Mouse (Mus musculus): ENCODE results near the gene Phactr1. TPM values are rescaled to one million over a fixed set of nuclear protein-coding genes. Genes with fewer than 3 reads are reported as not detected.
A peak's percentile ranks its signal among the peaks of the same experiment; 100 is the strongest.

Gene Phactr1
- polyA plus RNA-seq, 1 experiment from 2014 or later = 0.72 TPM

GRCm38 (mm10) chr13:42719401-42719800 lies 39.0 kb downstream of the Phactr1 start:
- Histone ChIP-seq H3K4me2 (ENCODE audit: low read depth, low read length) (no peak overlapping the region), H3K9me3 (ENCODE audit: low read length) (no peaks in the 10 kb centered on the region), H3K4me3 (ENCODE audit: low read depth, low read length) (no peak overlapping the region), H3K27ac (ENCODE audit: low read depth) (no peak overlapping the region), H3K27me3 (ENCODE audit: insufficient read depth, low read length) (no peaks in the 10 kb centered on the region), H3K9ac (replicated peaks) (no peak overlapping the region), H3K4me1 (ENCODE audit: insufficient read depth) (no peaks in the 10 kb centered on the region), H3K36me3 (replicated peaks; ENCODE audit: insufficient read depth, low read length) (no peaks in the 10 kb centered on the region)
- 62% methylated on average over 9 of the region's 9 CpGs for WGBS (ENCODE audit: insufficient replicate concordance)
- TF ChIP-seq EP300 (IDR thresholded peaks at IDR 0.05; ENCODE audit: low read depth) (no peak), CTCF (IDR thresholded peaks at IDR 0.05; ENCODE audit: low read depth) (no peak)
- no peak for DNase-seq
- no peak for ATAC-seq

GRCm38 (mm10) chr13:42720135-42720534 lies 39.7 kb downstream of the Phactr1 start:
- Histone ChIP-seq H3K9ac (replicated peaks) (no peak overlapping the region), H3K27ac (ENCODE audit: low read depth) (no peak overlapping the region), H3K9me3 (ENCODE audit: low read length) (no peaks in the 10 kb centered on the region), H3K4me1 (ENCODE audit: insufficient read depth) (no peaks in the 10 kb centered on the region), H3K36me3 (replicated peaks; ENCODE audit: insufficient read depth, low read length) (no peaks in the 10 kb centered on the region), H3K4me2 (ENCODE audit: low read depth, low read length) (no peak overlapping the region), H3K27me3 (ENCODE audit: insufficient read depth, low read length) (no peaks in the 10 kb centered on the region), H3K4me3 (ENCODE audit: low read depth, low read length) (no peak overlapping the region)
- no peak for ATAC-seq
- TF ChIP-seq EP300 (IDR thresholded peaks at IDR 0.05; ENCODE audit: low read depth) (no peak), CTCF (IDR thresholded peaks at IDR 0.05; ENCODE audit: low read depth) (no peak)
- WGBS (ENCODE audit: insufficient replicate concordance) = 42% methylated on average over 4 of the region's 4 CpGs
- no peak for DNase-seq

- WGBS (ENCODE audit: insufficient replicate concordance) = 46% methylated on average over 1 of the region's 1 CpGs
- Histone ChIP-seq H3K9ac (replicated peaks) (no peak overlapping the region), H3K27me3 (ENCODE audit: insufficient read depth, low read length) (no peaks in the 10 kb centered on the region), H3K4me1 (ENCODE audit: insufficient read depth) (no peaks in the 10 kb centered on the region), H3K4me3 (ENCODE audit: low read depth, low read length) (no peak overlapping the region), H3K9me3 (ENCODE audit: low read length) (no peaks in the 10 kb centered on the region), H3K4me2 (ENCODE audit: low read depth, low read length) (no peak overlapping the region), H3K36me3 (replicated peaks; ENCODE audit: insufficient read depth, low read length) (no peaks in the 10 kb centered on the region), H3K27ac (ENCODE audit: low read depth) (no peak overlapping the region)
- TF ChIP-seq EP300 (IDR thresholded peaks at IDR 0.05; ENCODE audit: low read depth) = no peak
- no peak for TF ChIP-seq CTCF (IDR thresholded peaks at IDR 0.05; ENCODE audit: low read depth)
- no peak for DNase-seq
- ATAC-seq = no peak
Measured at GRCm38 (mm10) chr13:42720648-42721047, 40.2 kb downstream of the Phactr1 start.

DNA sequence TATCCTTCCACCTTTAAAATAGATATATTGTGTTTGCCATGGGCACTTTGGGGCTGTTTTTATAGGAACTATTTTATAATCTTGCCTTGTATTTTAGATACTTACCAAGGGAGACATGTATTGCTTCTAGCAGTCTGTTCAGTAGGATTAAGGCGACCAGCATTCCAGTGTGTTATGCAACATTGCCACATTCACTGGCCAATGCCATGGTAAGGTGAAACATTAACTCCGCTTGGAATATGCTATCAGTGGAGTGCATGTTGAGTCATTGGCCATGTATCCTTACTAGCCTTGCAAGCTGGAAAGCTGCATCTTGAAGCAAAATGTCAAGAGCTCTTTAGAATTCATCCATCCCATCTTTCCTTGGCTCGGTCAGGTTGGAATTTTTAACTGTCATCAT lies 43.6 kb downstream of the Phactr1 start:
- Histone ChIP-seq H3K4me3 (ENCODE audit: low read depth, low read length) (no peak overlapping the region), H3K4me2 (ENCODE audit: low read depth, low read length) (no peak overlapping the region), H3K27me3 (ENCODE audit: insufficient read depth, low read length) (no peaks in the 10 kb centered on the region), H3K9ac (replicated peaks) (no peak overlapping the region), H3K27ac (ENCODE audit: low read depth) (no peak overlapping the region), H3K9me3 (ENCODE audit: low read length) (no peaks in the 10 kb centered on the region), H3K36me3 (replicated peaks; ENCODE audit: insufficient read depth, low read length) (no peaks in the 10 kb centered on the region), H3K4me1 (ENCODE audit: insufficient read depth) (no peaks in the 10 kb centered on the region)
- peak; percentile 34 for DNase-seq
- TF ChIP-seq EP300 (IDR thresholded peaks at IDR 0.05; ENCODE audit: low read depth) (no peak), CTCF (IDR thresholded peaks at IDR 0.05; ENCODE audit: low read depth) (no peak)
- 59% methylated on average over 3 of the region's 3 CpGs for WGBS (ENCODE audit: insufficient replicate concordance)
- no peak for ATAC-seq

- Histone ChIP-seq H3K27me3 (ENCODE audit: insufficient read depth, low read length) (no peaks in the 10 kb centered on the region), H3K4me3 (ENCODE audit: low read depth, low read length) (no peak overlapping the region), H3K4me1 (ENCODE audit: insufficient read depth) (no peaks in the 10 kb centered on the region), H3K36me3 (replicated peaks; ENCODE audit: insufficient read depth, low read length) (no peaks in the 10 kb centered on the region), H3K4me2 (ENCODE audit: low read depth, low read length) (no peak overlapping the region), H3K27ac (ENCODE audit: low read depth) (no peak overlapping the region), H3K9ac (replicated peaks) (no peak overlapping the region), H3K9me3 (ENCODE audit: low read length) (no peaks in the 10 kb centered on the region)
- DNase-seq = no peak
- TF ChIP-seq EP300 (IDR thresholded peaks at IDR 0.05; ENCODE audit: low read depth) (no peak), CTCF (IDR thresholded peaks at IDR 0.05; ENCODE audit: low read depth) (no peak)
- ATAC-seq = no peak
- 63% methylated on average over 7 of the region's 7 CpGs for WGBS (ENCODE audit: insufficient replicate concordance)
Measured at GRCm38 (mm10) chr13:42725709-42726231, 45.3 kb downstream of the Phactr1 start.

GRCm38 (mm10) chr13:42737486-42737885 lies 57.1 kb downstream of the Phactr1 start:
- Histone ChIP-seq H3K4me3 (ENCODE audit: low read depth, low read length) (no peak overlapping the region), H3K27me3 (ENCODE audit: insufficient read depth, low read length) (no peaks in the 10 kb centered on the region), H3K4me2 (ENCODE audit: low read depth, low read length) (no peak overlapping the region), H3K27ac (ENCODE audit: low read depth) (no peak overlapping the region), H3K9ac (replicated peaks) (no peak overlapping the region), H3K4me1 (ENCODE audit: insufficient read depth) (no peaks in the 10 kb centered on the region), H3K9me3 (ENCODE audit: low read length) (no peaks in the 10 kb centered on the region), H3K36me3 (replicated peaks; ENCODE audit: insufficient read depth, low read length) (no peaks in the 10 kb centered on the region)
- TF ChIP-seq EP300 (IDR thresholded peaks at IDR 0.05; ENCODE audit: low read depth) (no peak), CTCF (IDR thresholded peaks at IDR 0.05; ENCODE audit: low read depth) (no peak)
- no peak for ATAC-seq
- no peak for DNase-seq
- WGBS (ENCODE audit: insufficient replicate concordance) = 84% methylated on average over 5 of the region's 5 CpGs

- H3K9me3 ChIP-seq (ENCODE audit: low read length) = no peaks in the 10 kb centered on the region
- WGBS (ENCODE audit: insufficient replicate concordance) = 76% methylated on average over 5 of the region's 5 CpGs
- H3K27ac ChIP-seq (ENCODE audit: low read depth) = no peak overlapping the region
- no peak for DNase-seq
- no peak overlapping the region for H3K9ac ChIP-seq (replicated peaks)
- H3K27me3 ChIP-seq (ENCODE audit: insufficient read depth, low read length) = no peaks in the 10 kb centered on the region
- ATAC-seq = no peak
- H3K4me3 ChIP-seq (ENCODE audit: low read depth, low read length) = no peak overlapping the region
- TF ChIP-seq EP300 (IDR thresholded peaks at IDR 0.05; ENCODE audit: low read depth) = no peak
- TF ChIP-seq CTCF (IDR thresholded peaks at IDR 0.05; ENCODE audit: low read depth) = no peak
- no peaks in the 10 kb centered on the region for H3K36me3 ChIP-seq (replicated peaks; ENCODE audit: insufficient read depth, low read length)
- H3K4me2 ChIP-seq (ENCODE audit: low read depth, low read length) = no peak overlapping the region
- H3K4me1 ChIP-seq (ENCODE audit: insufficient read depth) = no peaks in the 10 kb centered on the region
Measured at GRCm38 (mm10) chr13:42738152-42738551, 57.7 kb downstream of the Phactr1 start.
